Mouse (Mus musculus) brain, adult 2 months (tissue): ENCODE data around the gene Acsl3.
A peak's percentile ranks its signal among the peaks of the same experiment; 100 is the strongest.

Experiments used
- DNase-seq: peaks from one replicate; pipeline ENCODE4 v3.0.0; 2011; ENCODE audit warnings: low read depth, low spot score

Acsl3 gene

GRCm38 (mm10) chr1:78742198-78742597 lies 84.6 kb downstream of the Acsl3 start:
- peak; percentile 80 for DNase-seq

- no peak for DNase-seq
Observed at GRCm38 (mm10) chr1:78743318-78743717, 85.7 kb downstream of the Acsl3 start.

GRCm38 (mm10) chr1:78745230-78745777 lies 87.7 kb downstream of the Acsl3 start:
- DNase-seq: peak; percentile 94
